Mouse (Mus musculus) cortical plate, adult 2 months (tissue): Measurements from ENCODE around the gene Uhrf2.

Experiments used
- CTCF ChIP-seq: fragments of 200-500 bp; IDR thresholded peaks from 2 replicates; pipeline ENCODE4 v1.5.1; 2011; ENCODE audit warnings: mild to moderate bottlenecking, control low read depth, low read length; ENCODE audit not compliant: insufficient read depth; ENCODE audit errors: extremely low read depth
- POLR2A ChIP-seq: fragments of 200-500 bp; IDR thresholded peaks from 2 replicates; pipeline ENCODE4 v1.6.1; 2011; ENCODE audit warnings: mild to moderate bottlenecking, low read length, control low read depth; ENCODE audit not compliant: insufficient read depth; ENCODE audit errors: extremely low read depth

- TF ChIP-seq POLR2A: no peak
- TF ChIP-seq CTCF: no peak
These were observed 23.9 kb upstream of the Uhrf2 start for GRCm38 (mm10) chr19:30006371-30006770.
